Mouse (Mus musculus) embryonic facial prominence, embryonic 11.5 days (tissue): ENCODE results near the gene Impdh1. TPM values are rescaled to one million over a fixed set of nuclear protein-coding genes. Genes with fewer than 3 reads are reported as not detected.

ENCODE experiments used
- ATAC-seq: fragments of 200-750 bp; cut with Nextera tagmentation; replicated peaks from 2 replicates; pipeline ENCODE4 v1.8.0; 2017; ENCODE audit warnings: low read depth; ENCODE audit not compliant: insufficient number of reproducible peaks, low FRiP score, low TSS enrichment
- DNase-seq: peaks from one replicate; pipeline ENCODE4 v3.0.0-alpha.2; 2015; ENCODE audit warnings: low spot score
- H3K27ac ChIP-seq: fragments of 300-500 bp; sonication (generic); replicated peaks from 2 replicates; pipeline ENCODE4 v1.5.1; 2014; ENCODE audit warnings: mild to moderate bottlenecking, low read depth, low read length, control low read depth
- H3K27me3 ChIP-seq: fragments of 300-500 bp; sonication (generic); 2 replicates; pipeline ENCODE4 v1.6.1; 2014; ENCODE audit warnings: mild to moderate bottlenecking, low read length, moderate library complexity, mixed read lengths; ENCODE audit not compliant: control insufficient read depth, insufficient read depth
- H3K36me3 ChIP-seq: fragments of 300-500 bp; sonication (generic); replicated peaks from 2 replicates; pipeline ENCODE4 v1.6.1; 2014; ENCODE audit warnings: low read depth, mild to moderate bottlenecking, low read length, moderate library complexity, mixed read lengths; ENCODE audit not compliant: control insufficient read depth, insufficient read depth
- H3K4me1 ChIP-seq: fragments of 300-500 bp; sonication (generic); 2 replicates; pipeline ENCODE4 v1.6.1; 2014; ENCODE audit warnings: low read length, mixed read lengths; ENCODE audit not compliant: control insufficient read depth, insufficient read depth
- H3K4me2 ChIP-seq: fragments of 300-500 bp; sonication (generic); 2 replicates; pipeline ENCODE4 v1.6.1; 2014; ENCODE audit warnings: low read depth, mild to moderate bottlenecking, control low read depth, low read length, moderate library complexity
- H3K4me3 ChIP-seq: fragments of 300-500 bp; sonication (generic); 2 replicates; pipeline ENCODE4 v1.5.1; 2014; ENCODE audit warnings: low read depth, low read length, control low read depth
- H3K9ac ChIP-seq: fragments of 300-500 bp; sonication (generic); replicated peaks from 2 replicates; pipeline ENCODE4 v1.6.1; 2014; ENCODE audit warnings: mild to moderate bottlenecking, control low read depth, low read length
- H3K9me3 ChIP-seq: fragments of 300-500 bp; sonication (generic); replicated peaks from 2 replicates; pipeline ENCODE4 v1.6.1; 2016; ENCODE audit warnings: mild to moderate bottlenecking, low read length, inconsistent platforms, mixed read lengths; ENCODE audit not compliant: control insufficient read depth
- WGBS: fragments of 180-500 bp; shearing (Covaris S2); extraction: QIAGEN DNeasy Blood & Tissue Kit; methylation state at CpG from one replicate; pipeline ENCODE4 v1.1.7; 2014; 5-methylcytosine and 5-hydroxymethylcytosine counted together
- polyA plus RNA-seq: library from polyadenylated mRNA; unstranded; fragments of >200 nt; fragmentation: Nextera tagmentation; extraction: Ambion mirVana; gene quantifications from 2 replicates; pipeline ENCODE4 v1.2.1, GENCODE M21; 2014

The Impdh1 gene
- polyA plus RNA-seq, 1 experiment from 2014 or later, result 28.1 TPM

GRCm38 (mm10) chr6:29203096-29203495 is 13.1 kb downstream of the Impdh1 start:
- Histone ChIP-seq H3K4me2 (no peak overlapping the region), H3K4me3 (no peak overlapping the region), H3K9me3 (no peaks in the 10 kb centered on the region), H3K9ac (no peak overlapping the region), H3K27ac (no peak overlapping the region), H3K4me1 (no peaks in the 10 kb centered on the region; the same call in 1 of the 2 replicates), H3K36me3 (no peaks in the 10 kb centered on the region; the same call in 1 of the 2 replicates), H3K27me3 (no peaks in the 10 kb centered on the region; the same call in 1 of the 2 replicates)
- DNase-seq (no peak), ATAC-seq (no peak)
- WGBS, result 88% methylated on average over 13 of the region's 13 CpGs

- no peak for DNase-seq
- Histone ChIP-seq H3K9ac (no peak overlapping the region), H3K4me2 (no peak overlapping the region), H3K36me3 (no peaks in the 10 kb centered on the region; the same call in 1 of the 2 replicates), H3K4me3 (no peak overlapping the region), H3K27me3 (no peaks in the 10 kb centered on the region; the same call in 1 of the 2 replicates), H3K9me3 (no peaks in the 10 kb centered on the region), H3K27ac (no peak overlapping the region), H3K4me1 (no peaks in the 10 kb centered on the region; the same call in 1 of the 2 replicates)
- 89% methylated on average over 8 of the region's 8 CpGs for WGBS
- ATAC-seq, result no peak
These were observed 14.2 kb downstream of the Impdh1 start for GRCm38 (mm10) chr6:29201988-29202387.

- H3K36me3 ChIP-seq, result no peaks in the 10 kb centered on the region; the same call in 1 of the 2 replicates
- H3K4me1 ChIP-seq, result no peaks in the 10 kb centered on the region; the same call in 1 of the 2 replicates
- WGBS, result 94% methylated on average over 5 of the region's 5 CpGs
- H3K9ac ChIP-seq, result no peak overlapping the region
- no peaks in the 10 kb centered on the region for H3K9me3 ChIP-seq
- no peak overlapping the region for H3K4me3 ChIP-seq
- H3K27me3 ChIP-seq, result no peaks in the 10 kb centered on the region; the same call in 1 of the 2 replicates
- H3K27ac ChIP-seq, result no peak overlapping the region
- no peak overlapping the region for H3K4me2 ChIP-seq
- ATAC-seq (no peak), DNase-seq (no peak)
These were observed 14.8 kb downstream of the Impdh1 start for GRCm38 (mm10) chr6:29201341-29201740.

GRCm38 (mm10) chr6:29200496-29200895 is 15.7 kb downstream of the Impdh1 start:
- no peak overlapping the region for H3K27ac ChIP-seq
- H3K36me3 ChIP-seq, result no peaks in the 10 kb centered on the region
- no peak overlapping the region for H3K9ac ChIP-seq
- WGBS, result 70% methylated on average over 3 of the region's 3 CpGs
- DNase-seq (no peak), ATAC-seq (no peak)
- no peaks in the 10 kb centered on the region; the same call in 1 of the 2 replicates for H3K27me3 ChIP-seq
- H3K4me3 ChIP-seq, result no peak overlapping the region
- H3K4me2 ChIP-seq, result no peak overlapping the region
- no peaks in the 10 kb centered on the region for H3K9me3 ChIP-seq
- H3K4me1 ChIP-seq, result no peaks in the 10 kb centered on the region; the same call in 1 of the 2 replicates

- Histone ChIP-seq H3K9me3 (no peaks in the 10 kb centered on the region), H3K4me3 (no peak overlapping the region), H3K4me1 (no peaks in the 10 kb centered on the region; the same call in 1 of the 2 replicates), H3K36me3 (no peaks in the 10 kb centered on the region), H3K4me2 (peak overlapping the region; percentile 26), H3K27me3 (no peaks in the 10 kb centered on the region; the same call in 1 of the 2 replicates), H3K9ac (no peak overlapping the region; the same call in 1 of the 2 replicates), H3K27ac (no peak overlapping the region)
- WGBS, result 44% methylated on average over 8 of the region's 8 CpGs
- DNase-seq (no peak), ATAC-seq (no peak)
These were observed 16.8 kb downstream of the Impdh1 start for GRCm38 (mm10) chr6:29199223-29199855.

- no peaks in the 10 kb centered on the region for H3K9me3 ChIP-seq
- H3K27me3 ChIP-seq, result no peaks in the 10 kb centered on the region; the same call in 1 of the 2 replicates
- H3K4me2 ChIP-seq, result peak overlapping the region; percentile 26
- ATAC-seq (peak; percentile 66), DNase-seq (peak; percentile 97)
- WGBS, result 15% methylated on average over 25 of the region's 25 CpGs
- peak overlapping the region; percentile 13 for H3K9ac ChIP-seq
- no peaks in the 10 kb centered on the region for H3K36me3 ChIP-seq
- no peaks in the 10 kb centered on the region; the same call in 1 of the 2 replicates for H3K4me1 ChIP-seq
- H3K27ac ChIP-seq, result no peak overlapping the region
- peak overlapping the region; percentile 11; the same call in 1 of the 2 replicates for H3K4me3 ChIP-seq
These were observed 17.6 kb downstream of the Impdh1 start for GRCm38 (mm10) chr6:29198309-29199222.

GRCm38 (mm10) chr6:29195846-29196698 is 20.1 kb downstream of the Impdh1 start:
- no peaks in the 10 kb centered on the region; the same call in 1 of the 2 replicates for H3K27me3 ChIP-seq
- ATAC-seq (no peak), DNase-seq (no peak)
- no peak overlapping the region for H3K4me3 ChIP-seq
- H3K4me2 ChIP-seq, result no peak overlapping the region
- 84% methylated on average over 5 of the region's 5 CpGs for WGBS
- no peaks in the 10 kb centered on the region for H3K9me3 ChIP-seq
- no peak overlapping the region; the same call in 1 of the 2 replicates for H3K9ac ChIP-seq
- no peaks in the 10 kb centered on the region; the same call in 1 of the 2 replicates for H3K4me1 ChIP-seq
- H3K36me3 ChIP-seq, result no peaks in the 10 kb centered on the region
- H3K27ac ChIP-seq, result no peak overlapping the region
